Mouse (Mus musculus) lung, adult 2 months (tissue): ENCODE measurements around the gene Pdgfra. TPM values are rescaled to one million over a fixed set of nuclear protein-coding genes. Genes with fewer than 3 reads are reported as not detected.

Experiments
- DNase-seq: peaks from one replicate; pipeline ENCODE4 v3.0.0; 2022
- H3K4me1 ChIP-seq: fragments of 200-500 bp; 2 replicates; pipeline ENCODE4 v1.6.1; 2011; ENCODE audit warnings: low read length; ENCODE audit not compliant: control insufficient read depth, insufficient read depth
- H3K4me3 ChIP-seq: fragments of 200-500 bp; replicated peaks from 2 replicates; pipeline ENCODE3; 2011; ENCODE audit warnings: low read depth, mild to moderate bottlenecking, control low read depth, low read length; ENCODE audit errors: extremely low read depth
- CTCF ChIP-seq: fragments of 200-500 bp; IDR thresholded peaks from 2 replicates; pipeline ENCODE4 v1.5.1; 2011; ENCODE audit warnings: mild to moderate bottlenecking, low read length, control low read depth; ENCODE audit not compliant: insufficient read depth
- POLR2A ChIP-seq: fragments of 200-500 bp; IDR thresholded peaks from 2 replicates; pipeline ENCODE4 v1.6.1; 2011; ENCODE audit warnings: low read depth, mild to moderate bottlenecking, control low read depth, low read length, borderline replicate concordance; ENCODE audit errors: extremely low read depth
- WGBS: fragments of 180-500 bp; shearing (Covaris S2); methylation state at CpG from one replicate; pipeline ENCODE4 v1.1.7; 2018; 5-methylcytosine and 5-hydroxymethylcytosine counted together
- polyA plus RNA-seq: library from polyadenylated mRNA; depleted of rRNA; stranded (reverse); fragments of >200 nt; gene quantifications from 2 replicates; pipeline ENCODE4 v1.2.3, GENCODE M21; 2012

Pdgfra gene
- polyA plus RNA-seq, 1 experiment: 82.2 TPM

DNA sequence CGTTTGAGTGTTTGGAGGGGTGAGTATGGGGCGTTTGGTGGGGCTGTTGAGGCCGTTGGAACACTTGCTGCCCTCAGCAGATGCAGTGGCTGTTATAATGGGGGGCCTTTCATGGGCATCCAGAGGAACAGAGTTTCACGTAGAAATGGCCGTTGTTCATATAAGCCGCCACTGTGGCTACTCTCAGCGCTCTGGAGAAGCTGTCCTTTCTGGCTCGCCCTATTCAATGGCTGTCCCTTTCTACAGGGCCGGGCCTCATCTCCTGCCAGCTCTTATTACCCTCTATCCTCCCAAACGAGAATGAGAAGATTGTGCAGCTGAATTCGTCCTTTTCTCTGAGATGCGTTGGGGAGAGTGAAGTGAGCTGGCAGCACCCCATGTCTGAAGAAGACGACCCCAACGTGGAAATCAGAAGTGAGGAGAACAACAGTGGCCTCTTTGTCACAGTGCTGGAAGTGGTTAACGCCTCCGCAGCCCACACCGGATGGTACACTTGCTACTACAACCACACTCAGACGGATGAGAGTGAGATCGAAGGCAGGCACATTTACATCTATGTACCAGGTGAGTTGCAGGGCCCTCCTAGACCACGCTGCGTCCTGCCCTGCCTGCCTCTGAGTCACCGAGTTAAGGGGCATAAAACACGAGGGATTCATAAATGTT, 11.3 kb downstream of the Pdgfra start:
- no peak for DNase-seq
- TF ChIP-seq CTCF: no peak
- no peak for TF ChIP-seq POLR2A
- WGBS: 78% methylated on average over 23 of the region's 23 CpGs
- Histone ChIP-seq H3K4me3 (no peak overlapping the region), H3K4me1 (no peaks in the 10 kb centered on the region)

GRCm38 (mm10) chr5:75164688-75165087, 12.6 kb downstream of the Pdgfra start:
- WGBS: 82% methylated on average over 4 of the region's 4 CpGs
- TF ChIP-seq POLR2A (no peak), CTCF (no peak)
- no peak overlapping the region for H3K4me3 ChIP-seq
- no peaks in the 10 kb centered on the region for H3K4me1 ChIP-seq
- no peak for DNase-seq

- 86% methylated on average over 6 of the region's 6 CpGs for WGBS
- H3K4me1 ChIP-seq: no peaks in the 10 kb centered on the region
- no peak for TF ChIP-seq POLR2A
- TF ChIP-seq CTCF: no peak
- no peak overlapping the region for H3K4me3 ChIP-seq
- DNase-seq: no peak
Observed at GRCm38 (mm10) chr5:75169837-75170236, 17.7 kb downstream of the Pdgfra start.

GRCm38 (mm10) chr5:75171859-75172258, 19.8 kb downstream of the Pdgfra start:
- WGBS: 77% methylated on average over 10 of the region's 10 CpGs
- DNase-seq: no peak
- no peak for TF ChIP-seq CTCF
- Histone ChIP-seq H3K4me3 (no peak overlapping the region), H3K4me1 (no peaks in the 10 kb centered on the region)

DNA sequence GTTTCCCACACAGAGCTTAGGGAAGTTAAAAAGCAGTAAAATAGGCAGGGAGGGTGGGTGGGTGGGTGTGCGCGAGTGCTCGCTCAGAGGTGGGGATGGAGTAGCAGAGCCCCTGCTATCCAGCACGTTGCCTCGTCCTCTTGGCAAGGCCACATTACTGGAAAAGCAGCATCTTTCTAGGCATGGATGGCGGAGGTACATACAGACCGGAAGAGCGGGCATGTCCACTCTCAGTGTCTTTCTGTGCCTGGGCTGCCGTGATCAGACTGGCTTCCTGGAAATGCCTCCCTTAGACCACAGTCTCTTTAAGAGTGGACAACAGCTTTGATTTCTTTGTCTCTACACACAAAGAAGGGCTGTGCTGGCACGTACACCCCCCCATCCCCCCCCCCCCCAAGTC, 27.2 kb downstream of the Pdgfra start:
- WGBS: 86% methylated on average over 10 of the region's 10 CpGs
- no peak for TF ChIP-seq POLR2A
- TF ChIP-seq CTCF: no peak
- DNase-seq: no peak
- Histone ChIP-seq H3K4me3 (no peak overlapping the region), H3K4me1 (no peaks in the 10 kb centered on the region; the same call in 1 of the 2 replicates)

GRCm38 (mm10) chr5:75179726-75180290, 27.7 kb downstream of the Pdgfra start:
- TF ChIP-seq POLR2A (no peak), CTCF (no peak)
- WGBS: 81% methylated on average over 12 of the region's 12 CpGs
- Histone ChIP-seq H3K4me1 (no peaks in the 10 kb centered on the region; the same call in 1 of the 2 replicates), H3K4me3 (no peak overlapping the region)
- DNase-seq: no peak

- Histone ChIP-seq H3K4me1 (no peaks in the 10 kb centered on the region; the same call in 1 of the 2 replicates), H3K4me3 (no peak overlapping the region)
- TF ChIP-seq POLR2A: no peak
- TF ChIP-seq CTCF: no peak
- no peak for DNase-seq
- WGBS: 55% methylated on average over 6 of the region's 6 CpGs
Observed at GRCm38 (mm10) chr5:75183653-75184052, 31.6 kb downstream of the Pdgfra start.

DNA sequence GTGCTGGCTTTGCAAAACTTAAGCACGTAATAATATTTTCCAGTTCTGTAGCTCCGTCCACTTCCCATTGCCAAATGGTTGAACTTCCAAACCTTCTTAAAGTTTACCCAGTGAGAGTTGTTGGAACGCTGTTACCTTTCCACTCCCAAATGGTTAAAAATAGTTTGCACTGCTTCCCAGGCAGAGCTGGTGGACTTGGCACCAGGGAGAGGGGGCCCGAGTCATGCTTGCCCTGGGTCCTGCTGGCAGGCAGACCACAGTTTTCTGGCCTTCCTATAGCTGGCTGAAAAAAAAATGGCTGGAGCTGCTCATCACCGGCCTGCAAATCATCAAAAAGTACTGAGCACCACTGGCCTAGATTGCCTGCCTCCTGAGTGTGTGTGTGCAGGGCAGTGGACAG, 32.0 kb downstream of the Pdgfra start:
- 57% methylated on average over 5 of the region's 5 CpGs for WGBS
- no peaks in the 10 kb centered on the region; the same call in 1 of the 2 replicates for H3K4me1 ChIP-seq
- no peak for DNase-seq
- no peak overlapping the region for H3K4me3 ChIP-seq
- TF ChIP-seq CTCF: no peak
- TF ChIP-seq POLR2A: no peak

- TF ChIP-seq POLR2A (no peak), CTCF (no peak)
- DNase-seq: no peak
Observed at GRCm38 (mm10) chr5:75184693-75185235, 32.7 kb downstream of the Pdgfra start.

GRCm38 (mm10) chr5:75185584-75185983, 33.5 kb downstream of the Pdgfra start:
- no peak for DNase-seq
- WGBS: 66% methylated on average over 7 of the region's 7 CpGs
- Histone ChIP-seq H3K4me3 (no peak overlapping the region), H3K4me1 (no peaks in the 10 kb centered on the region; the same call in 1 of the 2 replicates)
- TF ChIP-seq CTCF (no peak), POLR2A (no peak)

More at GRCm38 (mm10) chr5:75184693-75185235, 32.7 kb downstream of the Pdgfra start:
- 47% methylated on average over 7 of the region's 7 CpGs for WGBS
- H3K4me3 ChIP-seq: no peak overlapping the region
- H3K4me1 ChIP-seq: no peaks in the 10 kb centered on the region; the same call in 1 of the 2 replicates
